Mouse (Mus musculus): ENCODE results near the gene Ppp2r5a.
A peak's percentile ranks its signal among the peaks of the same experiment; 100 is the strongest.
"Not testable (repeated sequence)": the region's sequence is repeated elsewhere in the genome, so short reads cannot be mapped to it uniquely, and the experiment has no call there.

The Ppp2r5a gene

GRCm38 (mm10) chr1:191403074-191403473, at the start of gene Ppp2r5a:
Gene Ppp2r5a (minus strand): TSS chr1:191403272.
- DNase-seq (ENCODE audit: low spot score) = no peak

- DNase-seq (ENCODE audit: low spot score) = no peak
These were observed 47.5 kb upstream of the Ppp2r5a start for GRCm38 (mm10) chr1:191450614-191451013.

GRCm38 (mm10) chr1:191449537-191449936, 46.5 kb upstream of the Ppp2r5a start:
- no peak for DNase-seq (ENCODE audit: low spot score)

- DNase-seq (ENCODE audit: low spot score) = no peak
These were observed 44.4 kb upstream of the Ppp2r5a start for GRCm38 (mm10) chr1:191447391-191448016.

- DNase-seq (ENCODE audit: low spot score) = no peak
These were observed 43.2 kb upstream of the Ppp2r5a start for GRCm38 (mm10) chr1:191446307-191446706.

- DNase-seq (ENCODE audit: low spot score) = no peak
These were observed 42.8 kb upstream of the Ppp2r5a start for GRCm38 (mm10) chr1:191445831-191446258.

GRCm38 (mm10) chr1:191445401-191445800, 42.3 kb upstream of the Ppp2r5a start:
- DNase-seq (ENCODE audit: low spot score) = no peak

- no peak for DNase-seq (ENCODE audit: low spot score)
These were observed 41.4 kb upstream of the Ppp2r5a start for GRCm38 (mm10) chr1:191444467-191444866.

- no peak for DNase-seq (ENCODE audit: low spot score)
These were observed 35.9 kb upstream of the Ppp2r5a start for GRCm38 (mm10) chr1:191439011-191439410.

GRCm38 (mm10) chr1:191438546-191438945, 35.5 kb upstream of the Ppp2r5a start:
- no peak for DNase-seq (ENCODE audit: low spot score)

GRCm38 (mm10) chr1:191436647-191437046, 33.6 kb upstream of the Ppp2r5a start:
- DNase-seq (ENCODE audit: low spot score) = no peak

- DNase-seq (ENCODE audit: low spot score) = peak; percentile 42
These were observed 32.3 kb upstream of the Ppp2r5a start for GRCm38 (mm10) chr1:191435359-191435758.

GRCm38 (mm10) chr1:191432531-191432930, 29.5 kb upstream of the Ppp2r5a start:
- DNase-seq (ENCODE audit: low spot score) = no peak

GRCm38 (mm10) chr1:191432023-191432422, 29.0 kb upstream of the Ppp2r5a start:
- no peak for DNase-seq (ENCODE audit: low spot score)

- DNase-seq (ENCODE audit: low spot score) = no peak
These were observed 27.0 kb upstream of the Ppp2r5a start for GRCm38 (mm10) chr1:191430121-191430520.

- no peak for DNase-seq (ENCODE audit: low spot score)
These were observed 22.8 kb upstream of the Ppp2r5a start for GRCm38 (mm10) chr1:191425884-191426283.

- DNase-seq (ENCODE audit: low spot score) = no peak
These were observed 20.1 kb upstream of the Ppp2r5a start for GRCm38 (mm10) chr1:191423201-191423600.

- DNase-seq (ENCODE audit: low spot score) = not testable (repeated sequence)
These were observed 19.6 kb upstream of the Ppp2r5a start for GRCm38 (mm10) chr1:191422714-191423113.

- no peak for DNase-seq (ENCODE audit: low spot score)
These were observed 19.1 kb upstream of the Ppp2r5a start for GRCm38 (mm10) chr1:191422164-191422563.

GRCm38 (mm10) chr1:191421426-191421999, 18.4 kb upstream of the Ppp2r5a start:
- no peak for DNase-seq (ENCODE audit: low spot score)

- DNase-seq (ENCODE audit: low spot score) = peak; percentile 25
These were observed 17.9 kb upstream of the Ppp2r5a start for GRCm38 (mm10) chr1:191420930-191421404.

- DNase-seq (ENCODE audit: low spot score) = peak; percentile 43
These were observed 17.1 kb upstream of the Ppp2r5a start for GRCm38 (mm10) chr1:191419991-191420751.

GRCm38 (mm10) chr1:191419421-191419820, 16.3 kb upstream of the Ppp2r5a start:
- no peak for DNase-seq (ENCODE audit: low spot score)
